Mouse (Mus musculus) erythroblast, embryonic 14.5 days (primary cell): Measurements from ENCODE around the gene Acvrl1.

Experiments
- GATA1 ChIP-seq: IDR thresholded peaks from 2 replicates; pipeline ENCODE4 v1.6.1; 2012; ENCODE audit warnings: low read length, inconsistent platforms, mixed read lengths
- TAL1 ChIP-seq: IDR thresholded peaks from 3 replicates; pipeline ENCODE4 v1.6.1; 2012; ENCODE audit warnings: low read length, inconsistent platforms, mixed read lengths

- TF ChIP-seq TAL1 (no peak), GATA1 (no peak)
Observed at GRCm38 (mm10) chr15:101094979-101095378, 33.3 kb upstream of the Acvrl1 start.
